Mouse (Mus musculus): ENCODE measurements around the gene T.
"Not testable (repeated sequence)": the region's sequence is repeated elsewhere in the genome, so short reads cannot be mapped to it uniquely, and the experiment has no call there.

The T gene

DNA sequence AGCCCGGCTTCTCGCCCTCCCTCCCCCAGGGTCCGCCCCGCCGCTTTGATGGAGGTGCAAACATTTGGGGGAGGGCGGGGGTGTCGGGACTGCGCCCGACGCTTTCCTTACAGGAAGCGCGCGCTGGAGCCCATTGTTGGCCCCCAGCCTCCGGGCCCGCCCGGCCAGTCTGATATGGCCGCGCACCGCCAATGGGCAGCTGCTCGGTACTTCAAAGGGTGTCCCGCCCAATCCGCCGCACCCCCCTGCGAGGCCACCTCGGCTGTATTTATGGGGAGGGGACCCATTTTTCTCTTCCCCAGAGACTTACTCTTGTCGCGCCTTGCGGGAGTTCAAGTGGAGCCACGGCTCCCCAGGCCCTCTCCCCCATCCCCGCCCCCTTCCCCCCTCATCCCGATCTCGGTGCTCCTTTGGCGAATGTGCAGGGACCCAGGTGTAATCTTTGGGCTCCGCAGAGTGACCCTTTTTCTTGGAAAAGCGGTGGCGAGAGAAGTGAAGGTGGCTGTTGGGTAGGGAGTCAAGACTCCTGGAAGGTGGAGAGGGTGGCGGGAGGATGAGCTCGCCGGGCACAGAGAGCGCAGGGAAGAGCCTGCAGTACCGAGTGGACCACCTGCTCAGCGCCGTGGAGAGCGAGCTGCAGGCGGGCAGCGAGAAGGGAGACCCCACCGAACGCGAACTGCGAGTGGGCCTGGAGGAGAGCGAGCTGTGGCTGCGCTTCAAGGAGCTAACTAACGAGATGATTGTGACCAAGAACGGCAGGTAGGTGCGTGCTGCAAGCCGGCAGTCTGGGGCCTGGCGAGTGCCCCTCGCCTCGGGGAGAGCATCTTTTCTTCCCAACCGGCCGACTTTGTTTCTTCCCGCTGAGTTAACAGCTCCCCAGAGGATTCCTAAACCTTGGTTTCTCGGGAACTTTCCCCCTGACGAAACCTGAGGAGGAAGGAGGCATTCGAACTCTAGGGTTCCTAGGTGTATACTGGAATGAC, at the start of gene T:
Gene T (plus strand): TSS at position 446 of the 983 bp plus-strand sequence.
- no peak for DNase-seq

GRCm38 (mm10) chr17:8385441-8385840, 48.8 kb upstream of the T start:
- DNase-seq = no peak

DNA sequence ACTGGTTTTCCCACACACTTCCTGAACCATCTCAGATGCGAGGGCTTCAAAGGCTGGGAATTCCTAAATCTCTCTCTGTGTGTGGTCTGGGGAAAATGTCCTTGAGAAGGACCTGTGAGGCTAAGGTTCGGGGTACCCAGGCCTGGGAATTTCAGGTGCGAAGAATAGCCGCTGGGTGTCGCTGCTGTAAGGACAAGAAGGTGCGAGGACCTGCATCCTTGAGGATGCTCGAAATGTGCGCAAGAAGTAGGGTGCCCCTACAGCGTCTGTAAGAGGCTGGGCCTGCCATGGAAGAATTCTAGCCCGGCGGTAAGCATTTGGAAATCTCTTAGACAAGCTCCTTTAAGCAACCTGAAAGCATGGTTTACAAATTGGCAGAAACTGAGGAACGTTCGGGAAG, 45.8 kb upstream of the T start:
- no peak for DNase-seq

DNA sequence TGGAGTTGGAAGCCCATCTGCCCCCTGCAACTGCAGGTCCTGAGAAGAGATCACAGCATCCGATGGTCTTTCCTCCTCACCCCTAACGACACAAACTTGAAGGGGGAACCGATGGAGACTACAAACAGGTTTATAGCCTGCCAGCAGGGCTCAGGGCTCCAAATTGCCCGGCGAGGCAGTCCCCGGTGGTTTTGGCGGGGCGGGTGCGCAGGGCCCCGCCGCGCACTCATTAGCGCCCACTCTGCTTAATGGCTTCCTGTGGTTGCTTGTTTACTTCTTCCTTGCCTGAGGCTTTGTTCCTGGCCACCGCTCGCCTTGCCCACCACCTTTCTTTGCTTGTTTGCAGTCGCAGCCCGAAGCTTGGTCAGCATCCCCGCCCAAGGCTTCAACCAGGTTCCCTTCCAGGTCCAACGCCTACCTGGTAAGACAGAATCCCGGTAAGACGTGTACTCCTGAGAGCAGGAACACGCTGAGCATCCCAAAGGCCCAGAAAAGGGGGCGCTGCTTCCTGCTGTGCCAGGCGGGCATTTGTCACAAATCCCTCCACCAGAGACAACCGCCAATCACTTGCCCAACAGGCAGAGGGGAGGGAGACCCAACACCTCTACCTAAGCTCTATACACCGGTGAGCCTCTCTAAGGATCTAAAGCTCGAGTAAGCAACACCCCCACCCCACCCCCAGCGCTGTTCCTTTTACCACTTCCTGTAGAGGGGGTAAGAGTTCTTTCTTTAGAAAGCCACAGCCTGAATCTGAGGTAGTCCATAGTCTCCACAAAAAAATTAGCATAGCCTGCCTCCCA, 45.0 kb upstream of the T start:
- DNase-seq = no peak

DNA sequence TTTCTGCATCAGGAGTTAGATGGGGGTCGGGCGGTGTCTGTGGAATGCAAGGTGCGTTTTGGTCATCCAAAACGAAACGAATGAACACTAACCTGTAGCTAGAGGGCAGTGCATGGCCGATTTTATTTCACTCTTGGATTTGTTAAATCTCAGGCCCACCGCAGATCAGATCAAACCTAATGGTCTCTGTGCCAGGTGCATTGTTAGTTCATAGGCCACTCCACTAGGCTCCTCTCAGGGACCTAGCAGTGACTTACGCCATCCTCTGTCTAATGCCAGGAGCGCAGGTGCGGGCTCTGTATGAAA, 44.5 kb upstream of the T start:
- DNase-seq = no peak

DNA sequence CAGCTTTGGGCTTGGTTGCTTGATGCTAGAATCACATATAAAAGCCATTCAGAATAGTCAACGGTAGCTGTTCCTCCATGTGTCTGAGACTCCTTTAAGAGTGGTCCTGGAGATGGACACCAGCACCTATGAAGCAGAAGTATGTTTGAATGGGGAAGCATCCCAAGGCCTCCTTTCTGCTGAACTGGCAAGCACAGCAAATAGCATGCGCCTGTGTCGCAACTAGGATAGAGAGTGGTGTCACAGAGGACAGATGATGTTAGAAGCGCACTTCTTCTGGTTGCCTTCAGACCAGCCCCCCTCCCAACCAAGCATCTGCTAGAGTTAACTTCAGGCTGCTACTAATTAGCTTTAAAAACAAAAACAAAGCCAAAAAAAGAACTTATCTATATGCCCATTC, 43.7 kb upstream of the T start:
- no peak for DNase-seq

DNA sequence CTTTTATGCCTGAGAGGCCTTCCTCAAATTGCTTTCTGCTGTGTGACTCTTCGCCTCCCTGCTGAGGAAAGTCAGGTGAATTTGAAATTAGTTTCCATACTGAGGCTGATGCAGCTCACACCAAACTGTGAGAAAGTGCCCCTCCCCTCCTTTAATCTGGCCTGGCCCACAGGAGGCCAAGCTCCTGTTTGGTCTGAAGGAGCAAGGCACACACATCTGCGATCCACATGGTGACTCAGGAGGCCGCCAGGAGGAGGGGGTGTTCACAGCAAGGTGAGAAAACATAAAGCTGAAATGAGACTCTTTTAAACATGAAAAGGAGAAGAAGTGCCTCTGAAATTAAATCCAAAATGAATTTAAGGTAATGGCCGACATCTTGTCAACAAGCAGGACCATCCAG, 37.9 kb upstream of the T start:
- no peak for DNase-seq

- DNase-seq = no peak
Observed at GRCm38 (mm10) chr17:8397946-8398345, 36.3 kb upstream of the T start.

- DNase-seq = not testable (repeated sequence)
Observed at GRCm38 (mm10) chr17:8403932-8404331, 30.3 kb upstream of the T start.

GRCm38 (mm10) chr17:8406285-8406684, 27.9 kb upstream of the T start:
- DNase-seq = no peak

GRCm38 (mm10) chr17:8408002-8408401, 26.2 kb upstream of the T start:
- not testable (repeated sequence) for DNase-seq

GRCm38 (mm10) chr17:8408589-8409295, 25.5 kb upstream of the T start:
- DNase-seq = no peak

GRCm38 (mm10) chr17:8410330-8410729, 23.9 kb upstream of the T start:
- no peak for DNase-seq

GRCm38 (mm10) chr17:8413656-8414055, 20.6 kb upstream of the T start:
- DNase-seq = no peak

DNA sequence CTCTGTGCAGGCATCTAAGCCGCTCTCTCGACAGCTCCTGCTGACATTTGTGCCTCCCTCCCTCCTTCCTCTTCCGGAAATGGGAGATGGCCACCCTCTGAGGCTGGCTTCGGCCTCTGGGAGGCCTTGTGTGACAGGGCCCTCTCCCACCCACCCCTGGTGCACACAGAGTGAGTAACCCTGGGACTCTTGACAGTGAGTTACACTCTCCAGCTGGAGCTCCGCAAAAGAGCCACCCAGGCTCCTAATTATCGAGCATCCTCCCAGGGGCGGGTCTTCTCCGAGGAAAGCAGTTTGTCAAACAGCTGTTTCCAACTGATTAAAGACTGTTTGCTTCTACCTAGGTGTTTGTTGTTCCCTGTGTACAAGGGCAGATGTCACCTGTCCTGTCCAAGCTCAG, 18.7 kb upstream of the T start:
- DNase-seq = no peak

DNA sequence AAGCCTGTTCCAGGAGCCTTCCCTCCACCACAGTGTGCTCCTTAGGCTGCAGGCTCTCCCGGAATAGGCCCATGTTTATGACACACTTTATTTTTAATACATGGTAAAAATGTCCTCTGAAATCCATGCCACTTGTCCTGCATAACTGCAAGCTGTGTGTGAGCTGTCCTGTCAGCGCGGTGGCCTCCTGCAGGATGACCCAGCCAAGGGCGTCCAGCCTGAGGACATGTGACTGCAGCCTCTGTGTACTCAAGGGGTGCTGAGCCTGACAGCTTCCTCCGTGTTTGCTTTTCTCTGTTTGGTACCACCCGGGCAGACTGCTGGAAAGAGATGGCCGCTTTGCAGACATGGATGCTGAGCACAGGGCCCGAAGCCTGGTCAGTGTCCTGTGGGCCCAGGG, 17.4 kb upstream of the T start:
- no peak for DNase-seq

GRCm38 (mm10) chr17:8420739-8421138, 13.5 kb upstream of the T start:
- DNase-seq = no peak

- no peak for DNase-seq
Observed at GRCm38 (mm10) chr17:8421517-8421916, 12.7 kb upstream of the T start.

GRCm38 (mm10) chr17:8423283-8423682, 10.9 kb upstream of the T start:
- no peak for DNase-seq

DNA sequence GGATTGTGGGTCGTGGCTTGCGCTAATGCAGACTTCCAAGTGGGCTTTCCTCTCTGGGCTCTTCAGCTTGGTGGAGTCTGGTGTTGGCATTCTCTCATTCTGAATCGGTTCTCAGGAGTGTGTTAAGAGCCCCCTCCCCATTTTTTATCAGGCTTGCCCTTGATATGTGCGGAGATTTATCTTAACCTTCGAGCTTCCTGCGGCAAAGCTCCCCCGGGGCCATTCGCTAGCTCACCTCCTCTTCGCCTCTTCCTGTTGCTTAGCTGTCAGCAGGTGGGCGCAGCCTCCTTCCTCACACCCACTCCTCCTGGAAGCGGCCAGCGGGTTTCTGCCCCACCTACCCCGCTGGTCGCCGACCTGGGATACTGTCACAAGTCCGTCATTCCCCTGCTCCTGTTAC, 4.8 kb upstream of the T start:
- no peak for DNase-seq

- DNase-seq = no peak
Observed at GRCm38 (mm10) chr17:8429896-8430295, 4.3 kb upstream of the T start.

GRCm38 (mm10) chr17:8432179-8432800, 1.9 kb upstream of the T start:
- no peak for DNase-seq
